Mouse (Mus musculus) cerebellum, adult 2 months (tissue): ENCODE data around the gene Mfsd6.

Experiments used
- CTCF ChIP-seq: fragments of 200-500 bp; IDR thresholded peaks from 2 replicates; pipeline ENCODE4 v1.5.1; 2011; ENCODE audit warnings: low read depth, mild to moderate bottlenecking, control low read depth, low read length, moderate library complexity, borderline replicate concordance; ENCODE audit not compliant: insufficient read depth
- POLR2A ChIP-seq: fragments of 200-500 bp; IDR thresholded peaks from 2 replicates; pipeline ENCODE4 v1.6.1; 2011; ENCODE audit warnings: low read length, control low read depth, borderline replicate concordance; ENCODE audit not compliant: insufficient read depth

- TF ChIP-seq CTCF, result no peak
- no peak for TF ChIP-seq POLR2A
Observed at GRCm38 (mm10) chr1:52701941-52702340, 25.3 kb downstream of the Mfsd6 start.
